Mouse (Mus musculus): Measurements from ENCODE around the gene Gnmt. TPM values are rescaled to one million over a fixed set of nuclear protein-coding genes. Genes with fewer than 3 reads are reported as not detected.
A peak's percentile ranks its signal among the peaks of the same experiment; 100 is the strongest.

Gnmt gene
- polyA plus RNA-seq, 1 experiment from 2014 or later, result 0.38 TPM

DNA sequence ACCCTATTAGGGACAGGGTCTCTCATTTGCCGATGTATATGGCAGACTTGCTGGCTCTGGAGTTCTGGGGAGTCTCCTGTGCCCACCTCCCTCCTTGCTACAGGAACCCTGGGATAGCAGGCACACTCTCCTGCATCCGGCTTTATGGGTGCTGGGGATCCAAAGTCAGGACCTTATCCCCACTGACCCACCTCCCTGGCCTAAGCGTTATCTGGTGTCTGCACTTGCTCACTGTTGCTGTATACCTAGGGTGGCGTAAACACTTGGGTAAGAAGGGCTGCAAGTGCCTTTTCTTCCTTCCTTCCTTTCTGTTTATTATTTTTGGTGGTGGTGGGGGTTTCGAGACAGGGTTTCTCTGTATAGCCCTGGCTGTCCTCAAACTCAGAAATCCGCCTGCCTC, 12.3 kb upstream of the Gnmt start:
- Histone ChIP-seq H3K27me3 (replicated peaks) (no peaks in the 10 kb centered on the region), H3K27ac (ENCODE audit: poor library complexity, severe bottlenecking) (no peak overlapping the region), H3K4me3 (no peak overlapping the region), H3K4me2 (no peak overlapping the region), H3K9me3 (replicated peaks) (no peaks in the 10 kb centered on the region), H3K36me3 (peaks cover 55% of the 10 kb centered on the region), H3K9ac (no peak overlapping the region), H3K4me1 (replicated peaks) (no peaks in the 10 kb centered on the region)
- WGBS, result 74% methylated on average over 6 of the region's 6 CpGs
- peak; percentile 84 for ATAC-seq (ENCODE audit: insufficient number of reproducible peaks, low FRiP score)

GRCm38 (mm10) chr17:46736160-46736559, 7.2 kb upstream of the Gnmt start:
- H3K4me3 ChIP-seq, result no peak overlapping the region
- H3K9me3 ChIP-seq (replicated peaks), result no peaks in the 10 kb centered on the region
- H3K4me1 ChIP-seq (replicated peaks), result no peaks in the 10 kb centered on the region
- no peak overlapping the region for H3K4me2 ChIP-seq
- no peaks in the 10 kb centered on the region for H3K27me3 ChIP-seq (replicated peaks)
- WGBS, result 55% methylated on average over 9 of the region's 10 CpGs
- H3K36me3 ChIP-seq, result peaks cover 23% of the 10 kb centered on the region
- no peak overlapping the region for H3K9ac ChIP-seq
- ATAC-seq (ENCODE audit: insufficient number of reproducible peaks, low FRiP score), result no peak
- no peak overlapping the region for H3K27ac ChIP-seq (ENCODE audit: poor library complexity, severe bottlenecking)

DNA sequence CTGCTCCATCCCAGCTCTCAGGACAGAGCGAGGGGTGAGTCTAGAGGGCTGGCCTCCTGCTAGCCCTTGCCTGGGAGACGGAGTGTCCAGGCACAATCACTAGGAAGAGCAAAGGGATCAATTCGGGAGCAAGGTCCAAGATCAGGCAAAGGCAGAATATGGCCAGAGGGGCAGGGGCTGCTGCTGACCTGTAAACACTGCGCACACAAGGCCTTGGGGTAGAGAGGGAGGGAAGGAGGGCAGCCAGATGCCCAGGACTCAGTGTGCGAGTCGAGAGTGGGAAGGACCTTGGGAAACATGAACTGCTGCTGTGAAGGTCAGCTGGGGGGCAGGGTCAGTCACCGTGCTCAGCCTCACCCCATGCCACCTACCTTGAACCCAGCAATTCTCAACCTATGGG, 6.3 kb upstream of the Gnmt start:
- 88% methylated on average over 7 of the region's 7 CpGs for WGBS
- Histone ChIP-seq H3K4me2 (no peak overlapping the region), H3K9me3 (replicated peaks) (no peaks in the 10 kb centered on the region), H3K9ac (no peak overlapping the region), H3K36me3 (peaks cover 21% of the 10 kb centered on the region), H3K4me1 (replicated peaks) (no peaks in the 10 kb centered on the region), H3K27ac (ENCODE audit: poor library complexity, severe bottlenecking) (no peak overlapping the region), H3K27me3 (replicated peaks) (peaks cover 1% of the 10 kb centered on the region; the same call in 1 of the 2 replicates), H3K4me3 (no peak overlapping the region)
- ATAC-seq (ENCODE audit: insufficient number of reproducible peaks, low FRiP score), result no peak

DNA sequence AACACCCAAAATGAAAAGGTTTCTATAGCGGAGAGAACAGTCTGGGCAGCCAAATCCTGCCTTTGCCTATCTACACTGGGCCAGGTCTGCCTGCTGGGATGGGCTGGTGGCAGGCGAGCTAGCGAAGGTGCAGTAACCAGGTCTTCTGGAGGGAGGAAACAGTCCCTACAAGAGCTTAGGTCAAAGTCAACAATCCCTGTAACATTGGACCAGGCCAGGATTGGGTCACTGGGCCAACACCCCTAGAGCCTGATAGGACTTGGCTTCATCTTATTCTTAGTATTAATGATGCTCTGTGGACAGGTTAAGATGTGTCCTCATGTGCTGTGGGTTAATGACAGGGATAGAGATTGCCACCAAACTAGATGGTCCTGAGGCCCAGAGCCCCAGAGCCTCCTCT, 5.1 kb upstream of the Gnmt start:
- Histone ChIP-seq H3K27ac (ENCODE audit: poor library complexity, severe bottlenecking) (no peak overlapping the region), H3K27me3 (replicated peaks) (peaks cover 14% of the 10 kb centered on the region), H3K36me3 (peaks cover 21% of the 10 kb centered on the region), H3K4me3 (no peak overlapping the region), H3K4me1 (replicated peaks) (peaks cover 3% of the 10 kb centered on the region; the same call in 1 of the 2 replicates), H3K4me2 (no peak overlapping the region), H3K9me3 (replicated peaks) (no peaks in the 10 kb centered on the region), H3K9ac (no peak overlapping the region)
- no peak for ATAC-seq (ENCODE audit: insufficient number of reproducible peaks, low FRiP score)
- 92% methylated on average over 3 of the region's 3 CpGs for WGBS

- no peak for ATAC-seq (ENCODE audit: insufficient number of reproducible peaks, low FRiP score)
- H3K4me2 ChIP-seq, result peak overlapping the region; percentile 39
- H3K4me3 ChIP-seq, result peak overlapping the region; percentile 9; the same call in 1 of the 2 replicates
- H3K27me3 ChIP-seq (replicated peaks), result peaks cover 27% of the 10 kb centered on the region
- no peak overlapping the region for H3K27ac ChIP-seq (ENCODE audit: poor library complexity, severe bottlenecking)
- WGBS, result 40% methylated on average over 11 of the region's 11 CpGs
- no peaks in the 10 kb centered on the region for H3K9me3 ChIP-seq (replicated peaks)
- H3K4me1 ChIP-seq (replicated peaks), result peaks cover 27% of the 10 kb centered on the region
- peak overlapping the region; percentile 38; the same call in 1 of the 2 replicates for H3K9ac ChIP-seq
- H3K36me3 ChIP-seq, result peaks cover 17% of the 10 kb centered on the region
Measured at GRCm38 (mm10) chr17:46728496-46728895, 472 bp downstream of the Gnmt start.

GRCm38 (mm10) chr17:46728021-46728420, 947 bp downstream of the Gnmt start:
- H3K9ac ChIP-seq, result no peak overlapping the region
- peaks cover 27% of the 10 kb centered on the region for H3K4me1 ChIP-seq (replicated peaks)
- WGBS, result 35% methylated on average over 6 of the region's 6 CpGs
- H3K36me3 ChIP-seq, result peaks cover 22% of the 10 kb centered on the region
- H3K27me3 ChIP-seq (replicated peaks), result peaks cover 27% of the 10 kb centered on the region
- ATAC-seq (ENCODE audit: insufficient number of reproducible peaks, low FRiP score), result no peak
- no peaks in the 10 kb centered on the region for H3K9me3 ChIP-seq (replicated peaks)
- no peak overlapping the region for H3K4me3 ChIP-seq
- H3K27ac ChIP-seq (ENCODE audit: poor library complexity, severe bottlenecking), result no peak overlapping the region
- no peak overlapping the region for H3K4me2 ChIP-seq

DNA sequence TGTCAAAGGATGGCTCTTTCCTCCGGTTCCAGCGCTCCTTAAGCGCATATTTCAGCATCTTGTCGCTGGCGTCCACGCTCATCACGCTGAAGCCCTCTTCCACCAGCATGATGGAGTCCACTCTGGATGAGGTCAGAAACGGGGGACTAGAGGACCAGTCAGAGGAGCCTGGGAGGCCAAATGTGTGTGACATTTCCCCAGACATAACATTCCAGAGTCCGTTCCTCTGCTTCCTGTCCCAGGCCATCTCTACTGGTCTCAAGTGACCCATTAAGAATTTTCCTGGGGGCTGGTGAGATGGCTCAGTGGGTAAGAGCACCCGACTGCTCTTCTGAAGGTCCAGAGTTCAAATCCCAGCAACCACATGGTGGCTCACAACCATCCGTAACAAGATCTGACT, 1.7 kb downstream of the Gnmt start:
- Histone ChIP-seq H3K4me2 (no peak overlapping the region), H3K9ac (no peak overlapping the region), H3K36me3 (peaks cover 27% of the 10 kb centered on the region), H3K27me3 (replicated peaks) (peaks cover 27% of the 10 kb centered on the region), H3K9me3 (replicated peaks) (no peaks in the 10 kb centered on the region), H3K4me3 (no peak overlapping the region), H3K4me1 (replicated peaks) (peaks cover 27% of the 10 kb centered on the region), H3K27ac (ENCODE audit: poor library complexity, severe bottlenecking) (no peak overlapping the region)
- ATAC-seq (ENCODE audit: insufficient number of reproducible peaks, low FRiP score), result no peak
- WGBS, result 87% methylated on average over 11 of the region's 11 CpGs

DNA sequence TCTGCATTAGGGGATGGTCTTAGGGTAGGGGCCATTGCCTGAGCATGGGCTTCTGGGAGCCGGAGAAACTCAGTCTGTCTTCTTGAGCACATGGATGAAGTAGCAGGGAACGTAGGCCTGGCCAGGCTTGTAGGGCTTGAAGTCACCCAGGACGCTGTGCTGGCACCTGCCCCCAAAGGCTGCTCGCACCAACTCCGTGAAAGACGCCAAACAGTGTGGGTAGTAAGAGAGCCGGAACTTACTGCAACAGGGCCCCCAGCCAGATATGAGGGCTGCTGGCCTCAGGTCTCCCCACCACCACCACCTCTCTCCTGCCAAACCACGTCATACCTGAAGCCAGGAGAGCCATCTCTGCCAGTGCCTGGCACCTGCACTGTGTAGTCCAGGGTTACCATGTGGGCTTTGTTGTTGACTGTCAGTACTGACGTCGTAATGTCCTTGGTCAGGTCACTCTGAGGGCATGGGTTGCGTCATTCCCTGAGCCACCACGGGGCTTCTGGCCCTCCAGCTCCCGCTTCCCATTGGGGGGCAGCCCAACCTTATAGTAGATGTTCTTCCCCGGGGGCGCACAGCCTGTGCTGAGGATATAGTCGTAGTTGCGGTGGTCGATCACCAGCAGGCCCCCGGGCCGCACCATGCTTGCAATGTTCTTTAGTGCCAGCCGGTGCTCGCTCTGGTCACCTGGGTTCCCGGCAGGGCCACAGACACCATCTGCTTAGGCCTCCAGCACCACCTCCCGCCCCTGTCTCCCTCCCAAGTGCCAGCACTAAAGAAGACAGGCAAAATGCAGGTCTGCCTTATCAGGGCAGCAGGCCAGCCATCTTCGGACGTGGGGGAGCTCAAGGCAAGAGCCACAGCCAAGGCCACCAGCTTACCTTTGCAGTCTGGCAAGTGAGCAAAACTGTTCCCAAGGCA, 3.0 kb downstream of the Gnmt start:
- Histone ChIP-seq H3K27me3 (replicated peaks) (peaks cover 27% of the 10 kb centered on the region), H3K9ac (no peak overlapping the region), H3K4me3 (no peak overlapping the region), H3K4me2 (no peak overlapping the region), H3K27ac (ENCODE audit: poor library complexity, severe bottlenecking) (no peak overlapping the region), H3K4me1 (replicated peaks) (peaks cover 27% of the 10 kb centered on the region), H3K36me3 (peaks cover 39% of the 10 kb centered on the region), H3K9me3 (replicated peaks) (no peaks in the 10 kb centered on the region)
- WGBS, result 84% methylated on average over 26 of the region's 26 CpGs
- no peak for ATAC-seq (ENCODE audit: insufficient number of reproducible peaks, low FRiP score)

DNA sequence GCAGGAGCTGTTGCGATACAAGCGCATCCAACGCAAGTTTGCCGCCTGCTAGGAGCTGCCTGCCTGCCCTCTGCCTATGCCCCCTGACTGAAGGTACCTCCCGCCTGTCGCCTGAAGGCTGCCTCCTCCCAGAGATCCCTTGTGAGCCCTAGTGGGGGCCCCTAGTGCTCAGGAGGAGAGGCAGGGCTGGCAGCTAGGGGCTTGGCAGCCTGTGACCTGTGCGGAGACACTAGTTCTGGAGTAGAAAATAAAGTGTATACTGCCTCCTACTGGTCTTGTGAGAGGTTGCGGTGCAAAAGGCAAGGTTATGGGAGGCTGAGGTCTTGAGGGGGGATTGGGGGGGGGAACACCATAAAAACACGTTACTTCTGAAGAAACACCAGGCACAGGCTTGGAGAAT, 3.7 kb downstream of the Gnmt start:
- Histone ChIP-seq H3K4me1 (replicated peaks) (peaks cover 27% of the 10 kb centered on the region), H3K27me3 (replicated peaks) (peaks cover 26% of the 10 kb centered on the region), H3K36me3 (peaks cover 45% of the 10 kb centered on the region), H3K4me2 (0 out of 2 replicates have a peak overlapping the region, but pooled peaks have one; percentile 14), H3K4me3 (no peak overlapping the region), H3K27ac (ENCODE audit: poor library complexity, severe bottlenecking) (no peak overlapping the region), H3K9ac (peak overlapping the region; percentile 42; the same call in 1 of the 2 replicates), H3K9me3 (replicated peaks) (no peaks in the 10 kb centered on the region)
- WGBS, result 49% methylated on average over 9 of the region's 9 CpGs
- no peak for ATAC-seq (ENCODE audit: insufficient number of reproducible peaks, low FRiP score)

DNA sequence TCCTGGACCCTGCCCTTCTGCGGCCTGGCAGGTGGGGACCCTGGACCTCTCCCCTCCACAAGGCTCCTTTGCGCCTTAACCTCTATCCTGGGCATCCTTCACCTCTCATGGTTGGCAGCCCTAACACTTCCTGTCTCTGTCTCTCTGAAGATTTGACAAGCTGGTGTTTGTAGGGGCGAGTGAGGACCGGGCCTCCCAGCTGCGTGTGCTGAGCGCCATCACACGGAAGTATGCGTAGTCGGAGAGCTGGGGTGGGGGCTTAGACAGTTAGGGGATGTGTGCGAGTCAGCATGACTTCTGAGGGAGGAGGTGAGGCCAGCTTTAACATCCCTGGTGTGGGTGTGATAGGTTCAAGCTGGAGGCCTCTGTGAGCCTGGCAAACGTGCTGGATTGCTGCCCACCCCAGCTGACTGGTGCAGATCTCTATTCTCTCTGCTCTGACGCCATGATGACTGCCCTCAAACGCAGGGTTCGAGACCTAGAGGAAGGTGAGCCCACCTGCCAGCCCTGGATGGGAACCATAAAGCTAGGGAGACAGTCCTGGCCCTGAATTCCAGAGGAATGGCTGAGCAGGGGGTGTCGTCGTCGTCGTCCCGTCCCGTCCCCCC, 4.4 kb downstream of the Gnmt start:
- peaks cover 46% of the 10 kb centered on the region for H3K36me3 ChIP-seq
- H3K4me3 ChIP-seq, result no peak overlapping the region
- WGBS, result 81% methylated on average over 19 of the region's 20 CpGs
- H3K4me1 ChIP-seq (replicated peaks), result peaks cover 27% of the 10 kb centered on the region
- H3K4me2 ChIP-seq, result 0 out of 2 replicates have a peak overlapping the region, but pooled peaks have one; percentile 14
- no peak overlapping the region for H3K27ac ChIP-seq (ENCODE audit: poor library complexity, severe bottlenecking)
- H3K9ac ChIP-seq, result no peak overlapping the region
- peaks cover 19% of the 10 kb centered on the region for H3K27me3 ChIP-seq (replicated peaks)
- no peak for ATAC-seq (ENCODE audit: insufficient number of reproducible peaks, low FRiP score)
- H3K9me3 ChIP-seq (replicated peaks), result no peaks in the 10 kb centered on the region

DNA sequence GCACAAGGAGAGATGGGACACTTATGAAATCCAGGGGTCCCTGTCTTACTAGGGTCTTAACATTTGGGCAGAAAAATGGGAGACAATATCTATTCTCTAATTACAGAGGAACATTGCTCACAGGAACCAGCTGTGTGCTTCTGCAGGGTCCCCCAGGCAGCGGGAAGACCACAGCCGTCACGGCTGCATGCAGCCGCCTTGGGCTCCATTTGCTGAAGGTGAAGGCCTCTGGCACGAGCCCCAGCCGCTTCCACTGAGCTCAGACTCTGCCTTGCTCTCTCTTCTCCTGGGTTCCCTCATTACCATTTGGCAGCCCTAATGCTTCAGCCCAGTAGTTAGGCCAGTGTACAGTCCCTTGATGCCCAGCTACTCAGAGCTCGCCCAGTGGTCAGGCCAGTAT, 7.9 kb downstream of the Gnmt start:
- Histone ChIP-seq H3K4me2 (no peak overlapping the region), H3K9me3 (replicated peaks) (no peaks in the 10 kb centered on the region)
- no peak for ATAC-seq (ENCODE audit: insufficient number of reproducible peaks, low FRiP score)

More for the DNA sequence above, 7.9 kb downstream of the Gnmt start:
- peaks cover 62% of the 10 kb centered on the region for H3K36me3 ChIP-seq
- no peak overlapping the region for H3K9ac ChIP-seq
- no peak overlapping the region for H3K27ac ChIP-seq (ENCODE audit: poor library complexity, severe bottlenecking)
- H3K27me3 ChIP-seq (replicated peaks), result no peaks in the 10 kb centered on the region
- WGBS, result 84% methylated on average over 7 of the region's 7 CpGs
- no peak overlapping the region for H3K4me3 ChIP-seq
- peaks cover 8% of the 10 kb centered on the region for H3K4me1 ChIP-seq (replicated peaks)

All from heart, embryonic 12.5 days (tissue).